Mouse (Mus musculus) embryo, embryonic 10.5 days (tissue): Measurements from ENCODE around the gene March9.
"Not testable (repeated sequence)": the region's sequence is repeated elsewhere in the genome, so short reads cannot be mapped to it uniquely, and the experiment has no call there.

ENCODE experiments used
- DNase-seq: peaks from one replicate; pipeline ENCODE4 v3.0.0-alpha.2; 2015; ENCODE audit warnings: low spot score

The March9 gene

DNA sequence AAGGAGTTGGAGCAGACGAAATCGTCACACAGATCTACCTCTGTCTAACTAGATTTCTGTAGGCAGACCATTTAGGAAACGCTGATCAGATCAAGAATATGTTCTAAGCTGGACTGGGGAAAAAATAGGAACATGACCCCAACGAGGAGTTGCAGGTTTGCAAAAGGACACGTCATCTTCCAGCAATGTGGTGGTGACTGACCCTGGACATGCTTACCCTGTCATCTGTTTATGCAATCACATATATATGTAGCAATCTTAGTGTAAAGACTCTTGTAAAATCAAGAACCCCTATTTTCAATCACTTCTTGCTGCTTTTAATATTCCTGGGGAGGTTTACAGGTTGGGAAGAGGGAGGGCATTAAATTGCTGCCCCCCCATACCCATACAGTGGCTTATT lies 2.5 kb upstream of the March9 start:
- DNase-seq: no peak

DNA sequence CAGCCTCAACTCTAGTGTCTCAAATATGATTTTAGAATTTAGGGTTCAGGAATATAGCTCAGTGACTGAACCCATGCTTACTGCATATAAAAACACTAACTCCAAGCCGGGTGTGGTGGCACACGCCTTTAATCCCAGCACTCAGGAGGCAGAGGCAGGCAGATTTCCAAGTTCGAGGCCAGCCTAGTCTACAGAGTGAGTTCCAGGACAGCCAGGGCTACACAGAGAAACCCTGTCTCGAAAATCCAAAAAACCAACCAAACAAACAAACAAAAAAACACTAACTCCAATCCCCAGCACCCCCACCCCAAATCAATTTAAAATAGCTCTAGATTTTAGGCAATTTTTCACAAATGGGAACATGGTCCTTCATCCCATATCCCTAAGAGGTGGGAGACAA lies 2.1 kb upstream of the March9 start:
- DNase-seq: not testable (repeated sequence)

DNA sequence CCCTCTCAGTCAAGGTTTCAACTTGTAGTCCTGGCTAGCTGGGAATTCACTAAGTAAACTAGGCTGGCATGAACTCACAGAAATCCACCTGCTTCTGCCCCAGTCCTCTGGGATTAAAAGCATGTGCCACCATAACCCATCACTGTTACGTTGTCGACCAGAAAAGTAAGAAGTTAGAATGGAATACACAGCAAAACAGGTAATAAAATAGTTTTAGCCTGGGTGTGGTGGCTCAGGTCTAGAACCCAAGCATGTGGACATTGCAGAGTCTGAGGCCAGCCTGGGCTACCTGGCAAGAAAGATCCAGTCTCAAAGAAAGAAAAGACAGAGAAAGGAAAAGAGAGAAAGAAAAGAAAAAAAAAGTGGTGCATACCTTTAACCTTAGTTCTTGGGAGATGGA lies 1.5 kb upstream of the March9 start:
- DNase-seq: no peak

DNA sequence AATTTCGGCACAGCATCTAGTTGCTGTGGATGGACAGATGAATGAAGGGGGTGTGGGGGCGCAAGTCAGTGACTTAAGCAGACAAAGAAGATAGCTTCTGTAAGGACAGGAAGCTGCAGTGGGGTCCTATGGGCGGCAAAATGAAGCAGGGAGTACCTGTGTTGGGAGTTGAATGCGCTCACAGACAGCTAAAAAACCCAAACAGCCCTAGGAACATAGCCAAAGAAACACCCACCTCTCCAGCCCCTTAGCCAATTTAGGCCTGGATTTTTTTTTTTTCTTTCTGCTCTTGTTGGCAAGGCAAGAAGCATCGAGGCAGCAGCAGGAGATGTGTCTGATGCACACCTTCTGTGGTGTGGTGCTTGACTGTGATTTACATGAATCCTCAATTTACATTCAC lies 1.1 kb upstream of the March9 start:
- DNase-seq: no peak

DNA sequence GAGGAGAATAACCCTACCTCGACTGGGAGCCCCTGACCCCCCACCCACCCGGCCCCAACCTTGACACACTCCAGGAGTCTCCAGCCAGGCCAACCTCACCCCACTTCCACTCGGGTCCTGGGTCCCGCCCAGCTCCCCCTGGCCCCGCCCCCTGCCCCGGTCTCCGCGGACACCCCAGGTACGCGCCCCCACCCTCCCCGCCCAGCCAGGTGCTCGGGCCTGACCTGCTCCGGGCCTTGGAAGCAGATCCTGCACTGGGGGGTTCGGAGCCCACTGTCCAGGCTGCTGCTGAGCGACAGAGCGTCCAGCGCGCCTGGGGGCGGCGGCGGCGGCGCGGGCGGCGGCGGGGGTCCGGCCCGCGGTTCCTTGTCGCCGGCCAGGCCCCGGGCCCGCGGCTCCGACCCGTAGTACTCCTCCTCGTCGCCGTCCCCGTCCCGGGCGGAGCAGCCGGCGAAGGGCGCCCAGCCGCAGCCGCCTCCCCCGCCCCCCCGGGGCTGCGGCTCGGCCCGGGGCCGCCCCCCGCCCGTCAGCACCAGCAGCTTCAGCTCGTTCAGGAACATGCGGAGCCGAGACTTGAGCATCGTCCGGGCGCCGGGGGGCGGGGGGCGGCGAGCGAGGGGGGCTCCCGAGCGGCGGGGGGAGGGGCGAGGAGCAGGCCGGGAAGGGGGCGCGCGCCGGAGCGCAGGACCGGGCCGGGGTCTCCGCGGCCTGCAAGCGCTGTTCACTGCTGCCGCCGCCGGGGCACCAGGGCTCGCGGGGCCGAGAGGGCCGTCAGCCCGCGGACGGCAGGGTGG lies 613 bp downstream of the March9 start:
- DNase-seq: peak; percentile 40

DNA sequence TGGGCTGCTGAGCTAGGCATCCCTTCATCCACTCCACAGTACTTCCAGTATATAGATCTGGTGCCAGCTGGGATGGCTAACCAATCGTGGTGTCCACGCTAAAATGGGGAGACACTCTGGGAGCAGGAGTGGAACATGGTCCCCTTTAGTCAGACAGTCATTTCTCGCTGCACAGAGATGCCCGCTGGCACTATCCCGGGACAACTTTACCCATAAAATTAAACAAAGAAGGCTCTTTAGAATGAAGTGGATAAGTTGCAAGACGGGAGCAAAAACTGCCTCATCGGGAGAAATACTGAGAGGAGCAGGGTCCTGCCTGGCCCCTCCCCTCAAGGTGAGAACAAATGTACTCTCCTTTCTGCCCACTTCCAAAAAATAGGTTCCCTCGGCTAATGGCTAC lies 1.3 kb downstream of the March9 start:
- DNase-seq: no peak

DNA sequence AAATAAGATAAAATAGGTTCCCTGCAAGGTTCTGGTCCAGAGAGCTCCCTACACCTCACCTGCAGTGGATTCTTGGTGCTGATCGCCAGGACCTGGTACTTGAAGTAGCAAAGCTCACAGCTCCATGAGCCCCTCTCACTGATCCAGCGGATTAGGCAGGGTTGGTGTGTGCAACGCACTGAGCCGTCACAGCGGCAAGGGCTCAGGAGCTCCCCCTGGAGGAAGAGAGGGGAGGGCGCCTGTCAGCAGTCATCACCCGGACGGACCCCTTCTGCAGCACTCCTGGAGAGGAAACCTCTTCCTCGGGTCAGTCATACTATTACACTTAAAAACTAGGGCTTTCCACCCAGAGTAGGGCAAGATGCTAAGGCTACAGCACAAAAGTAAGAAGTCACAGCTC lies 1.8 kb downstream of the March9 start:
- peak; percentile 92 for DNase-seq

DNA sequence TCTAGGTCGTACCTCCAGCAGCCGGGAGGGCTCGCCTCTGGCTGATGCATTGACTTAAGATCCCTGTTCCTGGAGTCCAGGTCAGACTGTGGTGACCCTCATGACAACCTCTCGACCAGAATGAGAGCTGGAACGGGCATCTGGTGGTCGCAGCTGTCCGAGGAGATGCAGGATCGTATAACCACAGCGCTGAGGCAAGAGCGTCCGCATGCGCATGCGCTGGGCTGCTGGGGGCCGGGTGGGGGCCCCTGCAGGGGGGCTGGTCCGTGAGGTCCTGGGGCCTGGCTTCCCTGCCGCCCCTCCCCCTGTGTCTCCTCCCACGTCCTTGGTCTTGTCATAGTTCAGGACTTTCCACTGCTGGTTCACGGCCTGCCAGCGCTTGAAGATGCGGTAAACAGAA lies 3.5 kb downstream of the March9 start:
- DNase-seq: no peak

DNA sequence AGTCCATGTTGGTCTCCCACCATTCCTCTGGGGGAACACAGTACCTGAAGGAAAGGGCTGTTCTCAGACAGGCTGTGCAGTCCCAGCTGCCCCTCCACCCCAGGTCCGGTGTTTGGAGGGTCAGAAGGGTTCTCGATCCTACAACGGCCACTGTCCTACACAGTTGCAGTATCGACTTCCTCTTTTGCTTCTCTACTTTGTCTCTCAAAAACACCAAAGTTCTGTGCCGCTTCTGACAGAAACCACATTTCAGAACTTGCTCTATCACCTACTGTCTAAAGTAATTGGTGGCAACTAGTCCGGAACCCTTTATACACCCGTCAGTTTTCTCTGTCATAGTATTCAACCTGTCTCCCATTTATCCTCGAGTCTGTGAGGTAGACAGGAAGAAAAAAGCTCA lies 4.6 kb downstream of the March9 start:
- DNase-seq: no peak

DNA sequence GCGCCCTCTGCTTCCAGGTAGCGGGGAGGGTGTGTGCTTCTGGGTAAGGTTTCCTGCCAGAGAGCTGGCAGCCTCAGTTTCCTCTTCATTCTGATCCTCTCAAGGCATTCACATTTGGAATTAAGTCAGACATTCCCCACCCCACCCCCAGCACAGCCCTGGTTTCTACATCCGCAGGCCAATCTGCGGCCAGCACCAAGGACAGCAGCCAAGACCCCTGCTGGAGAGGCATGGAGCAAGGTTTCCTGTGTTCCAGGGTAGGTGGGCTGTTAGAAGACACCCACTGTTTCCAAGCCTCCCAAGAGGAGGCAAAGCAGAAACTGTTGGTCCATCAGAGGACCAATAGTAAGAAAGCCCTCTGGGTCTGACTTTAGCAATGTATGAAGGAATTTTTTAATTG lies 5.3 kb downstream of the March9 start:
- DNase-seq: no peak

DNA sequence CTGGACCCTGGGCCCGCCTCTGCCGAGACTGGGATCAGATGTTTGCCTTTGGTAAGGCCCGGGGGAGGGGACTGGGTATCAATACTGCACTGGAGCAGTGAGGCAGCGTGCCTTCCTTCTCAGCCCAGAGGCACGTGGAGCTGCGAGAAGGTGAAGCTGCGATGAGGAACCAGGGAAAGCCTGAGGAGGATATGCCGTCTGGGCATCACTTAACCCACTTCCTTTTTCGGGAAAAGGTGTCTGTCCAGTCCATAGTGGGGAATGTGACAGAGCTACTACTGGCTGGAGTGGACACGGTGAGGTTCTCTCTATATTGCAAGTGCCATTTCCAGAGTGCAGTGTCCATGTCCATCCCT lies 9.9 kb downstream of the March9 start:
- DNase-seq: no peak

DNA sequence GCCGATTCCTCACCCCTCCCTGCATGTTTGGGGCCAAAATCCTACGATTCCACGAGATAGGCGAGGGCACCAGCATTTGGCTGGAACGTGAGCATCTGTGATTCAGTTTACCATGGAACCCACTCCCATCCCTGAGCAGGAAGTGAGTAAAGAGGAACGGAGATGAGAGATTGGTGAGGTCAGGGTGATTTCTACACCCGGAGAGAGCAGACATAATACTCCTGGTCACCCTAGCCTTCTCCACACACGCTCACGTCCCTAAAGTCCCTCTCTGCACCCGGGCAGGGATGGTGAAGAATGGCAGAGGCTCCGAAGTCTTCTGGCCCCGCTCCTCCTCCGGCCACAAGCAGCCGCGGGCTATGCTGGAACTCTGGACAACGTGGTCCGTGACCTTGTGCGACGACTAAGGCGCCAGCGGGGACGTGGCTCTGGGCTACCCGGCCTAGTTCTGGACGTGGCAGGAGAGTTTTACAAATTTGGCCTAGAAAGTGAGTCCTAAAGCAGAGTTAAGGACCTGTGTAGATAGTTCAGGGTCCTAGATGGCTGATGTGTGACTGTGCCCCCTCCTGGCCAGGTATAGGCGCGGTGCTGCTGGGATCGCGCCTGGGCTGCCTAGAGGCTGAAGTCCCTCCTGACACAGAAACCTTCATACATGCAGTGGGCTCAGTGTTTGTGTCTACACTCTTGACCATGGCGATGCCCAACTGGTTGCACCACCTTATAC lies 10.4 kb downstream of the March9 start:
- peak; percentile 14 for DNase-seq

DNA sequence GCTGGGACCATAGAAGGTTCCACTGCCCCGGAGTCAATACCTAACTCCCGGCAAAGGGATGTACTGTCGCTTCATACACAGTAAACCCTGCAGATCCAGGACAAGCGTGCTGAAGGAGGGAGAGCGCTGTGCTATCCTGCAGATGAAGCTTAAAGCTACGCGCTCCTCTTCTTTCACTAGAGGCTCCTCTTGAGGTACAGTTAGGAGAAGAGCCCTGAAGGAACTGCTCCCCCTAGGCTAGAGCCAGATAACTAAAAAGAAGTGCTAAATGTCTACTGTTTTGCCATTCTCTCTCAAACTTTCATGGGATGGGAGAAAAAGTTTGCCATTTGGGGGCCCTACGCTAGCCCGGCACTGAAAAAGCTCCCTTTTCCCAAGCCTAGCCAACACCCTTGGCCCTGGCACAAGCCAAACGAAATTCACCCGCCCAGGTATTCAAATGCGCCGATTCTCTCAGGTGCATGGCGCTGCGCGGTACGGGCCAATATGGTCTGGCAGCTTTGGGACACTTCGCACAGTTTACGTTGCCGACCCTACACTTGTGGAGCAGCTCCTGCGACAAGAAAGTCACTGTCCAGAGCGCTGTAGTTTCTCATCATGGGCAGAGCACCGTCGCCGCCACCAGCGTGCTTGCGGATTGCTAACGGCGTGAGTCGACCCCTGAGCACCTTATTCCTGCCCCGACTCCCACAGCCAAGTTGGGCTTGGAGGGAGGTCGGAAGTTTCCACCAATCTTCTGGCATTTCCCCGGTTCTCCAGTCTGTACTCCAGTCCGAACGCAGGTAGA lies 11.2 kb downstream of the March9 start:
- peak; percentile 18 for DNase-seq

DNA sequence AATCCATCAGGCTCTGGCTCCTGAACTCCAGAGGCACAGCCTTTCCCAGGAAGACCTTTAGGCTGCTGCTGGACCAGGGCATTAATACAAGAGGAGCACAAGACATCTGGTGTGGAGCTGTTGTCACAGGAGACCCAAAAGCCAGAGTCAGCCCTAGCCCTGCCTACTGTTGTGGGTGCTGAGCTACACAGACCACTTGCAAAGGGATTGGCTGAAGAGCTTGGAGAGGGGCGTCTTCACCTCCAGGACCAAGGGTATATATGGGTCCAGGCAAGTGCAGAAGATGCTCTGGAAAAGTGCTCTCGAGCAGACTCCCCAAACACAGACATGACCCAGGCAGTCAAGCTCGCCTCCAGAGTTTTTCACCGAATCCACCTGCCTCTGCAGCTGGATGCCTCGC lies 12.0 kb downstream of the March9 start, which contains the start of gene Cyp27b1:
TSS of gene Cyp27b1 (plus strand) at position 297 of the 400 bp plus-strand sequence.
- no peak for DNase-seq

DNA sequence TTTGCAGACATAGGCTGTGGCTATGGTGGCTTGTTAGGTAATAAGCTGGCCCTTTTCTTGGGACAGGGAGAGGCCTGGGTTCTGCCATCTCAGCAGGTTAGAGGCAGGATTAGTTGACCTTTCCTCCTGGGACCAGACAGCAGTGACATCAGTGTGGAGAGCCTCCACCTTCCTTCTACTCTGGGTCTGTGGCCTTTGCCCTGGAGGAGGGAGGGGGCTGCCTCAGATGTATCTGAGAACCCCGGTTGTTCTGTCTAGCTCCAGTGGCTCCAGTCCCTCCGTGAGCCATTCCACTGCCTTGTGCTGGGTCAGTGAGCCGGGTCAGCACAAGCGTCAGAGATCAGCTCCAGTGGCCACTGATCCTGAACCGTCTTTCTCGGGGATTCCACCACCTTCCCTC lies 16.8 kb downstream of the March9 start:
- DNase-seq: no peak

DNA sequence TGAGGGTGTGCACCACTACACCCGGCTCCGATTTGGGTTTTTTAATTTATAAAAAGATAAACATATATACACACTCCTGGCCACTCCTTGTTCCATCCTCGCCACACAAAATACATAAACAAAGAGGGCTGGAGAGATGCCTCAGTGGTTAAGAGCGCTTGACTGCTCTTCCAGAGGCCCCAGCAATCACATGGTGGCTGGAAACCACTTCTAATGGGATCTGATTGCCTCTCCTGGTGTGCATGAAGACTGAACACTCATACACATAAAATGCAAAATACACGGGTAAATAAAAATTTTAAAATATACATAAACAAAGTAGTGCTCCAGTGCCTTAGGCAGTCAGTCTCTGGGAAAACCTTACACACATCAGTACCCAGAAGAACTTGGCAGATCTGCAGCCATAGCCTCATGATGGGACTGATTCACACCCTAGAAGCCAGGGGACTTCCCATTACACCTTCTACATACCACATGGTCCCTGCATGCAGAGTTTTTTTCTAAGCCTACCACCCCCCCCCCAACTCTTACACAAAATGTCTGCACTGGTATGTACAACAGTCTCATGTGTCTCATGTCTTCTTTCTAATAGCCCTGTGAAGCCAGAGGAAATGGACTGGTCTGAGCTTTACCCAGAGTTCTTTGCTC lies 17.4 kb downstream of the March9 start:
- no peak for DNase-seq

DNA sequence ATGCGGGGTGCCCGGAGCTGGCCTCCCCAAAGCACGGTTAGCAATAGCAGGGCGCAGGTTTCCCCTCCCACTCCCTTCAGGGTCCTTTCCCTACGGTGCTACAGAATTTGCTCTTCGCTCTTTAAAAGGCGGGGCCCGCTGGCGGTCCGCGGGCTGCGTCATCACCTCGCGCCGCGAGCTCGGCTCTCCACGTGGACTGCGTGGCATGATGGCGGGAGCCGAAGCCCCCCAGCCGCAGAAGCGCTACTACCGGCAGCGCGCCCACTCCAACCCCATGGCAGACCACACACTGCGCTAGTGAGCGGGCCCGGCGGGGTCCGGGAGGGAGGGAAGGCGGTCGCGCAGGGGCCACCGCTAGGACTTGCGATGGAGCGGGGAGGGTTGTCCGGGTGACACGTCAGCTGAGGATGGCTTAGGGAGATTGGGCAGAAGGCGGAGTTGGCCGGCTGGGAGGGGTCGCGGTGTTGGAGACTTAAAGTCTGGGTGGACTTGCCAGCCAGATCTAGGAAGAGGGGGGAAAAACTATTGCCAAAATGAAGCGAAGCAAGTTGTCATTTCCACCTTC lies 18.1 kb downstream of the March9 start:
- peak; percentile 93 for DNase-seq

DNA sequence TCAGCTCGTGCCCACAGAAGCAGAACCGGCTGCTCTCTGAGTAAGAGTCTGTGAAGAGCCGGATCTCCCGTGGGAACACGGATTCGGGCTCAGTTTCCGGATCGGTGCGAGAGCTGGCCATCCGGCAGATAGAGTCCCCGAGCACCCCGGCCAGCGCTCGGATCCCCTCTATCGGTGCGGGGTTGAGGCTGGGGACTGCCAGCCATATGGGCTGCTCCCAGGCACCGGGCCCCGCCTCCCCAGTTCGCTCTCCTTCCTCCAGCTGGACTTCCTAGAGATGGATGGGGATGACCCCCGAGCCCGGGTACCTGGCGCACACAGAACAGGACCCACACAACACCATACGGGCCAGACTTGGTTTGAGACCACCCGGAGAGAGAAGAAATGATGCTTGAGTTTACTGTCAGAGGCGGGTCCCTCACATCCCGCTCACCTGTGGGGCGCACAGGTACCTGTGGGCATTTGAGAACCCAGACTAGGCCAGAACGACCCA lies 18.7 kb downstream of the March9 start, which contains the start of the genes Mettl1 and Eef1akmt3:
TSS of gene Mettl1 (plus strand) at position 141 of the 493 bp plus-strand sequence.
TSS of gene Eef1akmt3 (minus strand) at position 240 of the 493 bp plus-strand sequence.
- DNase-seq: peak; percentile 64

DNA sequence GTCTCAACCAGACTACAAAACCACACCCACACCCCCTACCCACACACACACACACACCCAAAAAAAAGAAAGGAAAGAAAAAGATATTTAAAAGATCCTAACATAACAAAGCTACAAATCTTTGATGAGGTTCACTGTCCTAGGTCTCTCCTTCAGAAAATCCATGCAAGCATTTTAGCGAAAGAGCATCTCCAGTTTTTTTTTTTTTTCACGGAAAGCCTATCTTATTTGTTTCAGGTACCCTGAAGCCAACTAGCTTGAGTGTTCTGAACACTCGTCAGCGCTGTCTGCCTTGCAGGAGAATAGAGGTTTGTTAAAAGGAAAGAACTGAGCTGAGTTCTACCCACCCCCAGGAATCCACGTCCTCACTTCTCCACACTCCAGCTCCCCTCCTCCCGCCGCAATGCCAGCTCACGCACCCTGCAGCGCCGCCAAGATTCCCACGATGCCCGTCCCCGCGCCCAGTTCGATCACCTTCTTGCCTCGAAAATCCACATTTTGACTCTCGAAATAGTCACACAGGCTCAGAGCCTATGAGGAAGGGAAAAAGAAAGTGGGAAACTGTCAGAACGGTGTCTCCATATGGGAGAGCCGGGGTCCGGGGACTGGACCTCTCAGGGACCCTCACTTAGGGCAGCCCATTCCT lies 19.3 kb downstream of the March9 start:
- DNase-seq: peak; percentile 34

DNA sequence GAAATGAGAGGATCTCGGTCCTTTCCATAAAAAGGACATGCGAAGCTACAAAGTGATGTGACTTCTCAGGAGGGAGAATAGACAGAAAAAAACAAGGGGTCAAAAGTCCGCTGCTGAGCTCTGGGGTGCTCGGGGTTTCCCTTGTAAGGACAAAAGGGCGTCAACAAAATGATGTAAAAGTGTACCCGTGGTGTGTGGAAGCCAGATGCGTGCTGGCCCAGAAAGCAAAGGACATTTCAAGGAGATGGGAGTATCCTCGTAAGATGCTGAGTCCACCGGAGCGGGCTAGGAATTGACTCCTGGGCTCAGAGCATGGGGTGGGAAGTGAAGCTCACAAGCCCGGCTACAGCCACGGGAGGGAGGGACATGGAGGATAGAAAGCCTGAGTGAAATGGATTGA lies 22.3 kb downstream of the March9 start:
- DNase-seq: no peak

DNA sequence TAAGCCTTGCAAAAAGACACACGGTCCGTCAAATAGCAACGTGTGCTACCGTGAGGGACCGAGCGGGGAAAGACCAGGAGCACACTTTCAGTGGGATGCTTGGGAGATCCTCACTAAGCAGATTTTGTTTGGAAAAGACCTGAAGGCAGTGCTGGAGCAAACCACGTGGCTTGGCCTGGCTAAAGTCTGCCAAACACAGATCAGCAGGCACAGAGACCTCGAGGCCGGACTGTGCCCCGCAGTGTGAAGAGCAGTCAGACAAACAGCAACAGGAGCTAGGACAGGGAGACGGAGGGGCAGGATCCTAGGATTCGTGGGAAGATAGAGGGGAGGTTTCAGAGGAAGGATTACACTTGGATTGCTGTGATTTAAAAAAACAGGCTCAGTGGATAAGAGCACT lies 23.7 kb downstream of the March9 start:
- DNase-seq: no peak
